Mouse (Mus musculus): ENCODE measurements around the gene Sarnp.

DNA sequence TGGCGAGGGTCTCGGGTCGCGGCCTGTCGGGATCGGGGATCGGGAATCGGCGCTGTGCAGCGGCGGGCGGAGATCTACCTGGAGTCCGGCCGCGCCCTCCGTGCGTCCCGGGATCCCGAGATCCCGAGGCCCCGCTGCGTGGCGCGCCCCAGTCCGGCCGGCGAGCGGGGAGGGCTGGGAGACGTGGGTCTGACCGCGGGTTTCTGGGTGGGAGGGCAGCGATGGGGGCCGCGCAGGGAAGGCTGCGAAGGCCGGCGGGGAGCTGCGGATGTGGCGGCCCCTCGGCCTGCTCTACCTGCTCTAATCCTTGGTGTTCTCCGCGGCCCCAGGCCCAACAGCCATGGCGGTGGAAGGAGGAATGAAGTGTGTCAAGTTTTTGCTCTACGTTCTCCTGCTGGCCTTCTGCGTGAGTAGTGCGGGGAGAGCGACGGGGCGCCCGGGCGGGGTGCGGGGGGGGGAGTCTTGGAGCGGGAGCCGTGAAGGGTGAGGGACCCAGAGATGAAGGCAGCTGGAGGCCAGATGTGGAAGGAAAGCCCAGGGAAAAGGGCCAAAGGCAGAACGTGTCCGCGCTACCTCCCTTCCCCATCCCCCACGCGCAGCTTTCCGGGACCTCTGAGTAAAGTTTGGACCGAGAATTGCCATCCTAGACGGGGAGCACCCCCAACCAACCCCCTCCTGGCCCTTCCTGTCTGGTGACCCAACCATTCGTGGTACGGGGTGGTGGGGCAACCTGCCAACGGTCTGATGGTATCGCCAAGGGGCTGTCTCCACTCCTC, 93.1 kb downstream of the Sarnp start:
- TF ChIP-seq CTCF (conservative IDR thresholded peaks at IDR 0.05; ENCODE audit: insufficient read depth, insufficient read length, low read depth, low read length), result no peak
- no peak for TF ChIP-seq POLR2A (IDR thresholded peaks at IDR 0.05; ENCODE audit: low read depth, low read length)

Measured in kidney, adult 2 months (tissue).